Mouse (Mus musculus) limb, embryonic 15.5 days (tissue): Measurements from ENCODE around the gene Zfp791. TPM values are rescaled to one million over a fixed set of nuclear protein-coding genes. Genes with fewer than 3 reads are reported as not detected.
"Not testable (repeated sequence)": the region's sequence is repeated elsewhere in the genome, so short reads cannot be mapped to it uniquely, and the experiment has no call there.

ENCODE experiments used
- ATAC-seq: fragments of 200-750 bp; cut with Nextera tagmentation; 2 replicates; pipeline ENCODE4 v1.8.0; 2017; ENCODE audit warnings: low read depth, moderate TSS enrichment; ENCODE audit not compliant: insufficient number of reproducible peaks, low FRiP score, low TSS enrichment
- H3K27ac ChIP-seq: fragments of 300-500 bp; sonication (generic); 2 replicates; pipeline ENCODE4 v1.5.1; 2015; ENCODE audit warnings: moderate library complexity, mild to moderate bottlenecking, inconsistent platforms
- H3K27me3 ChIP-seq: fragments of 300-500 bp; sonication (generic); 2 replicates; pipeline ENCODE4 v1.6.1; 2015; ENCODE audit warnings: inconsistent platforms
- H3K36me3 ChIP-seq: fragments of 300-500 bp; sonication (generic); 2 replicates; pipeline ENCODE4 v1.6.1; 2015; ENCODE audit warnings: inconsistent platforms
- H3K4me1 ChIP-seq: fragments of 300-500 bp; sonication (generic); 2 replicates; pipeline ENCODE4 v1.6.1; 2015; ENCODE audit warnings: inconsistent platforms
- H3K4me2 ChIP-seq: fragments of 300-500 bp; sonication (generic); 2 replicates; pipeline ENCODE4 v1.6.1; 2015; ENCODE audit warnings: mild to moderate bottlenecking, inconsistent platforms
- H3K4me3 ChIP-seq: fragments of 300-500 bp; sonication (generic); 2 replicates; pipeline ENCODE4 v1.5.1; 2015; ENCODE audit warnings: mild to moderate bottlenecking, inconsistent platforms
- H3K9ac ChIP-seq: fragments of 300-500 bp; sonication (generic); 2 replicates; pipeline ENCODE4 v1.6.1; 2015; ENCODE audit warnings: inconsistent platforms
- H3K9me3 ChIP-seq: fragments of 300-500 bp; sonication (generic); 2 replicates; pipeline ENCODE4 v1.6.1; 2016; ENCODE audit warnings: inconsistent platforms
- WGBS: fragments of 180-500 bp; shearing (Covaris S2); methylation state at CpG from one replicate; pipeline ENCODE4 v1.1.7; 2015; 5-methylcytosine and 5-hydroxymethylcytosine counted together
- polyA plus RNA-seq: library from polyadenylated mRNA; unstranded; fragments of >200 nt; fragmentation: Nextera tagmentation; extraction: Ambion mirVana; gene quantifications from 2 replicates; pipeline ENCODE4 v1.2.1, GENCODE M21; 2015

The Zfp791 gene
- polyA plus RNA-seq, 1 experiment from 2014 or later: 2.5 TPM

GRCm38 (mm10) chr8:85100076-85100665 is 22.7 kb downstream of the Zfp791 start:
- ATAC-seq: no peak
- H3K9me3 ChIP-seq: no peaks in the 10 kb centered on the region
- H3K4me2 ChIP-seq: no peak overlapping the region
- no peaks in the 10 kb centered on the region for H3K4me1 ChIP-seq
- no peak overlapping the region for H3K9ac ChIP-seq
- WGBS: 88% methylated on average over 4 of the region's 4 CpGs
- no peaks in the 10 kb centered on the region for H3K27me3 ChIP-seq
- no peak overlapping the region for H3K27ac ChIP-seq
- H3K4me3 ChIP-seq: no peak overlapping the region
- H3K36me3 ChIP-seq: peaks cover 37% of the 10 kb centered on the region

DNA sequence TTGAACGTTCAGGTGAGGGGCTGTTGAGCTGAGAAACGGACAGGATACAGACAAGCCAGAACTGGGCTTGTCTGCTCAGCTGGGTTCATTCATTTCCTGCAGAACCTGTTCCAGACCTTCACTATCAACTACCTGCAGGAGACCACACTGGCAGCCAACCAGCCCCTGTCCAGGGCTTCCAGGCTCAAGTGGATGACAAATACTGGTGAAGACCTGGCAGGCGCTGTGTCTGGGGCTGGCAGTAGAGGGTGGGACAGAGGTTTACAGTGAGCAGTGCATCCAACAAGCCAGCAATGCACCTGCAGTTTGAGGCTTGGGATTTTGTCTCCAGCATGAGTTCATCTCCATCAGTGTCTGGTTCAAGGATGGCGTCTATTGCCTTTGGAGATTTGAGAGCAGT is 26.0 kb downstream of the Zfp791 start:
- H3K4me3 ChIP-seq: no peak overlapping the region
- H3K9ac ChIP-seq: no peak overlapping the region
- H3K27me3 ChIP-seq: no peaks in the 10 kb centered on the region
- no peak overlapping the region for H3K27ac ChIP-seq
- H3K36me3 ChIP-seq: peaks cover 62% of the 10 kb centered on the region
- no peaks in the 10 kb centered on the region for H3K4me1 ChIP-seq
- WGBS: 76% methylated on average over 4 of the region's 4 CpGs
- no peak overlapping the region for H3K4me2 ChIP-seq
- no peaks in the 10 kb centered on the region for H3K9me3 ChIP-seq
- no peak for ATAC-seq

DNA sequence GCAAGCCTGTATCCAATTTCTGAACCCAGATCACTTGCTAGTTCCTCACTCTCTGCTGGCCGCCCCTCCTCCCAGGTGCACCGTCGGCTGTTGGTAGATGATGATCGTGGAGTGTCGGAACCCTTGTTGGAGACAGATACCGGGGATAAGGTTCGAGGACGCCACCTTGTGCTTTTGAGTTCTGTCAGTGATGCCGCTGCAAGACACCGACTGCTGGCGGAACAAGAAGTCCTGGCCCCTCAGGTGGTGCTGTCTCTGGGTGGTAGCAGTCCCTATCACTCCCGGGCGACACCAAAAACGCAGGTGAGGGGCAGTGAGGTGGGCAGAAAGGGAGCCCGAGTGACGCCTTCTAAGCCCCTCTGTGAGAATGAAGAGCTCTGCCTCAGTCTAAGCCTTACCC is 26.7 kb downstream of the Zfp791 start:
- no peak overlapping the region for H3K27ac ChIP-seq
- no peaks in the 10 kb centered on the region for H3K4me1 ChIP-seq
- peaks cover 62% of the 10 kb centered on the region for H3K36me3 ChIP-seq
- H3K4me2 ChIP-seq: no peak overlapping the region
- WGBS: 92% methylated on average over 16 of the region's 16 CpGs
- no peaks in the 10 kb centered on the region for H3K9me3 ChIP-seq
- no peak overlapping the region for H3K4me3 ChIP-seq
- no peak overlapping the region for H3K9ac ChIP-seq
- no peak for ATAC-seq
- no peaks in the 10 kb centered on the region for H3K27me3 ChIP-seq

DNA sequence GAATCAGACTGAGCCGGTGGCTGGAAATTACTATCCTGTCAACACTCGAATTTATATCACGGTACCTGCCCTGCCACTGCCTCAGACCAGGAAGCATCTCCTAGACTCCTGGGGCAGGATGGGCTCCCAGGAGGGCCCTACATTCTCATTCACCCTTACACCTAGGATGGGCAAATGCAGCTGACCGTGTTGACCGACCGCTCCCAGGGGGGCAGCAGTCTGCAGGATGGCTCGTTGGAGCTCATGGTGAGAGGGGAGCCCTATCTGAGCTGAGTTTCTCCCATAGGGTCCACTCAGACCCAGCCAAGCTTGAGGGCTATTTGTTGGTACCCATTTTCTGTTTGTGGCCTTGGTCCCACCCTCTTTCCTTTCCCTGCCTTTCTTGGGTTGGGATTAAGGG is 27.3 kb downstream of the Zfp791 start:
- ATAC-seq: no peak
- no peak overlapping the region for H3K27ac ChIP-seq
- H3K27me3 ChIP-seq: no peaks in the 10 kb centered on the region
- WGBS: 89% methylated on average over 7 of the region's 7 CpGs
- no peak overlapping the region for H3K4me3 ChIP-seq
- H3K4me2 ChIP-seq: no peak overlapping the region
- H3K36me3 ChIP-seq: peaks cover 66% of the 10 kb centered on the region
- no peak overlapping the region for H3K9ac ChIP-seq
- no peaks in the 10 kb centered on the region for H3K9me3 ChIP-seq
- H3K4me1 ChIP-seq: no peaks in the 10 kb centered on the region

DNA sequence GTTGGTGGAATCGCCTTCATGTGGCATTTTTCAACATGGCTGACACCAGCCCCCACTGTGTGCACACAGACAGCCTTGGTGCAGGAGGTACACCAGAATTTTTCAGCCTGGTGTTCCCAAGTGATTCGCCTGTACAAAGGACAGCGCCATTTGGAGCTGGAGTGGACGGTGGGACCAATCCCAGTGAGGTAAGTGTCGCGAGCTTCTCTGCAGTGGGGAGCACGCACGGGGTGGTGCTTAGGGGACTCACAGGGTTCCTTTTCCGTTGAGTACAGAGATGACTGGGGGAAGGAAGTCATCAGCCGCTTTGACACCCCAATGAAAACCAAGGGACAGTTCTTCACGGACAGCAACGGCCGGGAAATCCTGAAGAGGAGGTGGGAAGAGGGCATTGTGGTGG is 27.8 kb downstream of the Zfp791 start:
- no peaks in the 10 kb centered on the region for H3K27me3 ChIP-seq
- WGBS: 96% methylated on average over 13 of the region's 13 CpGs
- no peak overlapping the region for H3K27ac ChIP-seq

DNA sequence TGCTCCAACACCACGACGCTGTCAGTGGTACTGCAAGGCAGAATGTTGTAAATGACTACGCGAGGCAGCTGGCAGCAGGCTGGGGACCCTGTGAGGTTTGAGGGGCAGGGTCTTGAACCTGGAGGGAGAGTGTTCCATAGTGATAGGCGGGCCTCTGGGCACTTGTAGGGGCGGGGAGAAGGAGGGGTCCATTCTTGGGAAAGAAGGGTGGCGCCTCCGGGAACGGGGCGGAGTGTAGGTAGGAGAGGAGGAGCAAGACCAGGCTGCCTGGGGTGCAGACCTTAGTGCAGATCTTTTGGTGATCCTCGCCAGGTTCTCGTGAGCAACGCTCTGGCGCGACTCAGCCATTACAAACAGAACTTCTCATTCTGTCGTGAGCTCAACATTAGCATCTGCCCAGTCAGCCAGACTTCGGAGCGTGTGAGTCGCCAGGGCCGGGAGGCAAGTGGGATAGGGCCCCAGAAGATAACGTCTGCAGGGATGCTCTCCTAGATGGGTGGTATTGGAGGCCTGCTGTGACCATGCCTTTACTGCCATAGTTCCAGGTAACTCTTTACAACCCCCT is 31.3 kb downstream of the Zfp791 start:
- Histone ChIP-seq H3K4me3 (no peak overlapping the region), H3K9me3 (no peaks in the 10 kb centered on the region), H3K27ac (no peak overlapping the region), H3K9ac (no peak overlapping the region), H3K27me3 (no peaks in the 10 kb centered on the region), H3K4me1 (no peaks in the 10 kb centered on the region), H3K36me3 (peaks cover 71% of the 10 kb centered on the region), H3K4me2 (no peak overlapping the region)
- ATAC-seq: no peak
- WGBS: 39% methylated on average over 21 of the region's 21 CpGs

More for the DNA sequence above, 27.8 kb downstream of the Zfp791 start:
- H3K4me3 ChIP-seq: no peak overlapping the region
- ATAC-seq: no peak
- no peaks in the 10 kb centered on the region for H3K9me3 ChIP-seq
- H3K4me1 ChIP-seq: no peaks in the 10 kb centered on the region
- no peak overlapping the region for H3K4me2 ChIP-seq
- H3K9ac ChIP-seq: no peak overlapping the region
- peaks cover 66% of the 10 kb centered on the region for H3K36me3 ChIP-seq

DNA sequence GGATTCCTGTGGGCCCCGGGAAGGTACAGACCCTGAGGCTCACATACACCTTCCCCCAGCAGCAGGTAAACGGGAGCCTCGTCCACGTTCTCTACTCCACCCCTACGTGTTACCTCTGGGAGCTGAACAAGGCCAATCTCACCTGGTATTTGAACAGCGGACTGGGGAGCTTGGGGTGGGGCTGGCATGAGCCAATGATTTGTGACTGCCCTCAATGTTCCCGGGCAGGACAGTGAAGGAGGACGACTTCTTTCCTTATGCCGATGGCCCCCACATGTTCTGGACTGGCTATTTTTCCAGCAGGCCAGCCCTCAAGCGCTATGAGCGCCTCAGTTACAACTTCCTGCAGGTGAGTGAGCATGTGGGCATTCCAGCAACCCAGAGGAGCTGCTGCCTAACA is 32.0 kb downstream of the Zfp791 start:
- H3K27ac ChIP-seq: no peak overlapping the region
- H3K4me1 ChIP-seq: no peaks in the 10 kb centered on the region
- H3K9ac ChIP-seq: no peak overlapping the region
- H3K4me3 ChIP-seq: no peak overlapping the region
- H3K4me2 ChIP-seq: no peak overlapping the region
- H3K27me3 ChIP-seq: no peaks in the 10 kb centered on the region
- peaks cover 68% of the 10 kb centered on the region for H3K36me3 ChIP-seq
- 90% methylated on average over 11 of the region's 11 CpGs for WGBS
- no peaks in the 10 kb centered on the region for H3K9me3 ChIP-seq
- no peak for ATAC-seq

DNA sequence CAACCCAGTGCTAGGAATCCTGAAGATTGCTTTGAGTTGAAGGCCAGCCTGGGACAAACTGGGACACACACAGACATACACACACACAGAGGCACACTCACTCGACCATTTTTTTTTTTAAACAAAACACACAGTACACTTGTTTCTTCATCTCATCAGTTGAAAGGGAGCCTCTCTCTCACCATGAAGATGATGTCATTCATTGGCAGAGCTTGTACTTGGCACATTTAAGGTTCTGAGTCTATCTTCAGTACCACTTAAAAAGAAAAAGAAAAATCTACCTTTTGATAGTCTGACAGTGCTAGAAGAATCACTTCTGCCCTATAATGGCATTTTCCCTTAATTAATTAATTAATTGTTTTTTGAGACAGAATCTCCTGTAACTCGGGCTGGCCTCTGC is 34.1 kb downstream of the Zfp791 start:
- 86% methylated on average over 2 of the region's 2 CpGs for WGBS
- Histone ChIP-seq H3K4me3 (no peak overlapping the region), H3K36me3 (peaks cover 57% of the 10 kb centered on the region), H3K4me1 (peaks cover 5% of the 10 kb centered on the region), H3K27ac (no peak overlapping the region), H3K27me3 (no peaks in the 10 kb centered on the region), H3K9me3 (no peaks in the 10 kb centered on the region), H3K9ac (no peak overlapping the region), H3K4me2 (no peak overlapping the region)
- ATAC-seq: no peak

- 83% methylated on average over 3 of the region's 3 CpGs for WGBS
- H3K9ac ChIP-seq: no peak overlapping the region
- no peak overlapping the region for H3K4me3 ChIP-seq
- peaks cover 28% of the 10 kb centered on the region for H3K4me1 ChIP-seq
- no peaks in the 10 kb centered on the region for H3K9me3 ChIP-seq
- no peak for ATAC-seq
- H3K27ac ChIP-seq: no peak overlapping the region
- peaks cover 45% of the 10 kb centered on the region for H3K36me3 ChIP-seq
- no peaks in the 10 kb centered on the region for H3K27me3 ChIP-seq
- H3K4me2 ChIP-seq: no peak overlapping the region
Measured at GRCm38 (mm10) chr8:85086238-85086637, 36.7 kb downstream of the Zfp791 start.

- Histone ChIP-seq H3K36me3 (peaks cover 41% of the 10 kb centered on the region), H3K4me3 (no peak overlapping the region), H3K27me3 (no peaks in the 10 kb centered on the region), H3K27ac (no peak overlapping the region), H3K4me1 (peaks cover 35% of the 10 kb centered on the region), H3K4me2 (no peak overlapping the region), H3K9me3 (no peaks in the 10 kb centered on the region), H3K9ac (no peak overlapping the region)
- 86% methylated on average over 8 of the region's 8 CpGs for WGBS
- ATAC-seq: no peak
Measured at GRCm38 (mm10) chr8:85084633-85085032, 38.3 kb downstream of the Zfp791 start.

GRCm38 (mm10) chr8:85083108-85083813 is 39.6 kb downstream of the Zfp791 start, which contains the start of gene Man2b1:
Gene Man2b1 (plus strand): TSS chr8:85083270.
- Histone ChIP-seq H3K27me3 (no peaks in the 10 kb centered on the region), H3K9ac (peak within 1 kb of the TSS; percentile 61), H3K9me3 (no peaks in the 10 kb centered on the region), H3K27ac (peak within 1 kb of the TSS; percentile 60), H3K4me2 (peak within 1 kb of the TSS; percentile 73), H3K4me1 (peaks cover 38% of the 10 kb centered on the region), H3K4me3 (peak within 1 kb of the TSS; percentile 67), H3K36me3 (peaks cover 35% of the 10 kb centered on the region)
- WGBS: 1% methylated on average over 30 of the region's 30 CpGs
- peak; percentile 80 for ATAC-seq

- H3K27ac ChIP-seq, H3K9ac ChIP-seq, H3K27me3 ChIP-seq, H3K4me3 ChIP-seq, H3K9me3 ChIP-seq, H3K4me2 ChIP-seq, ATAC-seq: not testable (repeated sequence)
- 86% methylated on average over 4 of the region's 4 CpGs for WGBS
- peaks cover 38% of the 10 kb centered on the region for H3K4me1 ChIP-seq
- H3K36me3 ChIP-seq: peaks cover 26% of the 10 kb centered on the region
Measured at GRCm38 (mm10) chr8:85082169-85082568, 40.7 kb downstream of the Zfp791 start.
